Mouse (Mus musculus) embryonic facial prominence, embryonic 13.5 days (tissue): ENCODE results near the gene Rpl6. TPM values are rescaled to one million over a fixed set of nuclear protein-coding genes. Genes with fewer than 3 reads are reported as not detected.

Experiments
- ATAC-seq: fragments of 200-750 bp; cut with Nextera tagmentation; 2 replicates; pipeline ENCODE4 v1.8.0; 2017; ENCODE audit warnings: low read depth; ENCODE audit not compliant: insufficient number of reproducible peaks, insufficient read depth, low FRiP score, low TSS enrichment
- H3K27ac ChIP-seq: fragments of 300-500 bp; sonication (generic); 2 replicates; pipeline ENCODE4 v1.5.1; 2015; ENCODE audit warnings: moderate library complexity, mild to moderate bottlenecking, inconsistent platforms
- H3K27me3 ChIP-seq: fragments of 300-500 bp; sonication (generic); 2 replicates; pipeline ENCODE4 v1.6.1; 2015; ENCODE audit warnings: mild to moderate bottlenecking, inconsistent platforms
- H3K36me3 ChIP-seq: fragments of 300-500 bp; sonication (generic); 2 replicates; pipeline ENCODE4 v1.6.1; 2015; ENCODE audit warnings: mild to moderate bottlenecking, inconsistent platforms
- H3K4me1 ChIP-seq: fragments of 300-500 bp; sonication (generic); 2 replicates; pipeline ENCODE4 v1.6.1; 2015; ENCODE audit warnings: inconsistent platforms
- H3K4me2 ChIP-seq: fragments of 300-500 bp; sonication (generic); 2 replicates; pipeline ENCODE4 v1.6.1; 2015; ENCODE audit warnings: moderate library complexity, mild to moderate bottlenecking, inconsistent platforms
- H3K4me3 ChIP-seq: fragments of 300-500 bp; sonication (generic); 2 replicates; pipeline ENCODE4 v1.5.1; 2015; ENCODE audit warnings: mild to moderate bottlenecking, inconsistent platforms
- H3K9ac ChIP-seq: fragments of 300-500 bp; sonication (generic); 2 replicates; pipeline ENCODE4 v1.6.1; 2015; ENCODE audit warnings: mild to moderate bottlenecking, inconsistent platforms
- H3K9me3 ChIP-seq: fragments of 300-500 bp; sonication (generic); 2 replicates; pipeline ENCODE4 v1.6.1; 2016; ENCODE audit warnings: inconsistent platforms
- WGBS: fragments of 180-500 bp; shearing (Covaris S2); methylation state at CpG from one replicate; pipeline ENCODE4 v1.1.7; 2015; ENCODE audit warnings: mixed read lengths; 5-methylcytosine and 5-hydroxymethylcytosine counted together
- polyA plus RNA-seq: library from polyadenylated mRNA; unstranded; fragments of >200 nt; fragmentation: Nextera tagmentation; extraction: Ambion mirVana; gene quantifications from 2 replicates; pipeline ENCODE4 v1.2.1, GENCODE M21; 2015

Gene Rpl6
- polyA plus RNA-seq: 726 and 753 TPM in 2 replicates

DNA sequence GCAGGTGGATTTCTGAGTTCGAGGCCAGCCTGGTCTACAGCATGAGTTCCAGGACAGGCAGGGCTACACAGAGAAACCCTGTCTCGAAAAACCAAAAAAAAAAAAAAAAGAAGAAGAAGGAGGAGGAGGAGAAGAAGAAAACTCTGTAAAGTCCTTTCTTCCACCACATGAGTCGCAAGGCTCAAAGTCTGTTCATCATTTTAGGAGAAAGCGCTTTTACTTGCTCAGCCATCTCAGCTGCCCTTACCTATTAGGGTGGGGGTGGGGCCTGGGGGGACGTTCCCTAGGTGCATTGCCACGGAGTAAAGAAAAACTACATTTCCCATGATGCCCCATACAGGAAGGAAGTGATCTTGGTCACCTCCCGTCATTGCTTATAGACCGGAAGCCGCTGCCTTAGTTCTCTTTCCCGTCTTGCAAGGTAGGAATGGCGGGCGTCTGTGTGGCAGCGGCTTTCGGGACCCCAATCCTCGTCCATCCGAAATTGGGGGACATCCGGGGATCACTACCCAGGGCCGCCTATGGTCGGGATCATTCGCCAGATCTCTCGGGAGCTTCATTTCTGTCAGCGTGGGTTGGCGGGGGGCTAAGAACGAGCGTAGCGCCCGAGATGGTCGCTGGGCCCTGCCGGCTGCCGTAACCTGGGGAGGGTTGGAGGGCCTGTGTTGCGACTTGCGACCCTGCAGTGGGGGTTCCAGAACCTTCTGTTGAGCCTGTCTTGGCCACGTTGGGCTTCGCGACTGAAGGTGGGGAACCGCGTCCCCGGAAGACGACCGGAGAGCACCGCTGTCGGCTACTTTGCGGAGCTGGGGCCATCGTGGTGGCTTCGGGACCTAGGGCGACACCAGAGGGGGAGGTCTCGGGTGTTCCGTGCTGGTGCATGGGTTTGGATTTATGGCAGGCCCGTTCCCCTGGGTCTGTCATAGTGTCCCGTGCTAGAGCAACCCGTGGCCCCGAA lies at the start of gene Rpl6:
TSS of gene Rpl6 (plus strand) at position 350 of the 958 bp plus-strand sequence.
- Histone ChIP-seq H3K4me3 (peak within 1 kb of the TSS; percentile 98), H3K27ac (peak within 1 kb of the TSS; percentile 83), H3K36me3 (peaks cover 39% of the 10 kb centered on the region), H3K9ac (peak within 1 kb of the TSS; percentile 100), H3K4me2 (peak within 1 kb of the TSS; percentile 69), H3K9me3 (no peaks in the 10 kb centered on the region), H3K27me3 (no peaks in the 10 kb centered on the region), H3K4me1 (peaks cover 25% of the 10 kb centered on the region)
- peak; percentile 87 for ATAC-seq
- WGBS: 1% methylated on average over 52 of the region's 52 CpGs

DNA sequence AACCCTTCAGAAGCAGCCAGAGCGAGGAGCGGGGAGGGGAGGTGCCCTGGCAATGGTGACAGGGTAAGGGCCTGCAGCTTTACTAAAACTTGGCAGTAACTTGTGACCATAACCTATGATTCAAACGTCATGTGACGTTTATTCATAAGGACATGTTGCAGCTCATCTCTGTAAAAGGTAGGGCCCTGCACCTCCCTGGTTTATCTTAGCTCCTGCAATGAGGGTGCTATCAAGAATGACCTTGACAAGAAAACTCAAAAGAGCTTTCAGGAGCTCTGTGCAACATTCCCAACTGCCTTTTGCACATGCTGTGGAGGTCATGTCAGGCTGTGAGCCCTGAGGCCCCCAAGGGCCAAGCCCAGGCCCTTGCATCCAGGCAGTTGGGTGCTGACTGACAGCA lies 48.2 kb upstream of the Rpl6 start:
- H3K9me3 ChIP-seq: no peaks in the 10 kb centered on the region
- no peak overlapping the region for H3K4me2 ChIP-seq
- no peak overlapping the region for H3K27ac ChIP-seq
- no peaks in the 10 kb centered on the region for H3K27me3 ChIP-seq
- H3K36me3 ChIP-seq: peaks cover 92% of the 10 kb centered on the region
- no peaks in the 10 kb centered on the region for H3K4me1 ChIP-seq
- no peak overlapping the region for H3K4me3 ChIP-seq
- no peak overlapping the region for H3K9ac ChIP-seq
- no peak for ATAC-seq
- 93% methylated on average over 4 of the region's 4 CpGs for WGBS

DNA sequence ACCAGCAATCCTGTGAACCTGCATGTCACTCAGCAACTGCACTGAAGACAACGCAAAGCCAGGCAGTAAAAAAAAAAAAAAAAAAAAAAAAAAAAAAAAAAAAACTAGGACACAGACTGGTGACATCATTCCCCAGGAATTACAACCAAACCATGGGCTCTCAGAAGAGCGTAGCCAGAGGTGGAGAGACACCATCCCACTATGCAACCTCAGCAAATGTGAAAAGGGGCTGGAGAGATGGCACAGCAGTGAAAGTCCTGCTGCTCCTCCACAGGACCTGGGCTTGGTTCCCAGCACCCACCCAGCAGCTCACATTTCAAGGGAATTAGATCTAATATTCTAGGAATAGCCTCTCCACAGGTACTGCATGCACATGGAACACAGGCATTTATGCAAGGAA lies 47.3 kb upstream of the Rpl6 start:
- H3K27ac ChIP-seq: no peak overlapping the region
- no peaks in the 10 kb centered on the region for H3K4me1 ChIP-seq
- no peak overlapping the region for H3K9ac ChIP-seq
- 69% methylated on average over 2 of the region's 2 CpGs for WGBS
- H3K4me2 ChIP-seq: no peak overlapping the region
- no peak for ATAC-seq
- H3K9me3 ChIP-seq: no peaks in the 10 kb centered on the region
- H3K36me3 ChIP-seq: peaks cover 92% of the 10 kb centered on the region
- H3K27me3 ChIP-seq: no peaks in the 10 kb centered on the region
- H3K4me3 ChIP-seq: no peak overlapping the region

DNA sequence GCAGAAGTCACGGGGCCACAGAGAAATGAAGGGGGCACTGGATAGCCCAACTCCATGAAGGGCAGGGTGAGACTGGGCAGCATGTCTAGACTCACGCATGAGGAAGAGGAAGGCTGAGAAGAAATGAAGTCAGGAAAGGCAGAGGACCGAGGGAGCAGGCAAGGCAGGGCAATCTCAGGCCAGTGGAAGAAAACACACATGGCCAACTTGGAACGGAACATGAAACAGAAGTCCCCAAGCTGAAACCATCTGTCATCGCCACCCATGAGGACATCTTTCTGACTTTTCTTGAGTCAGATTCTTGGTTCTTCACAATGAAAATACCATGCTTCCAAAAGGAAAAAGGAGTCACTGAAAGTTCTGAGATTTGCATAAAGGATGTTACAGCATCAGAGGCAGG lies 46.8 kb upstream of the Rpl6 start:
- ATAC-seq: no peak
- Histone ChIP-seq H3K4me1 (no peaks in the 10 kb centered on the region), H3K9ac (no peak overlapping the region), H3K36me3 (peaks cover 92% of the 10 kb centered on the region), H3K27ac (no peak overlapping the region), H3K4me3 (no peak overlapping the region), H3K9me3 (no peaks in the 10 kb centered on the region), H3K4me2 (no peak overlapping the region), H3K27me3 (no peaks in the 10 kb centered on the region)
- WGBS: 97% methylated on average over 5 of the region's 5 CpGs

DNA sequence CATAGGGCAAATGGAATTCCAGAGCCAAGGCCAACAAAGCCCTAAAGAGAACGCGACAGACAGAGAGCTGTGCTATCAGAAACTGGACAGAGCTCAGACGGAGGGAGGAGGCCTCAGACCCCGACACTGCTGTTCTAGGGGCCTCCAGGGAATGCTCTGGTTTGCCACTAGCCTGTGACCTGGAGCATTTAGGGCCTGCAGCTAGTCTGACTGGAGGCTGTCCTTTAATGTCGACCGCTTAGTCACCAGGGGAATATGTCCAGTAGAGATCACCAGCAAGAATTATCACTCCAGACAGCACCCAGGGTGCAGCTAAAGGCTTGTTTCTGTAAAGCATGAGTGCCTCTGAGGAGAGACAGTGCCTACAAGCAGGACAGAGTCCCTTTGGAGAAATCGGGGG lies 45.3 kb upstream of the Rpl6 start:
- Histone ChIP-seq H3K9ac (no peak overlapping the region), H3K9me3 (no peaks in the 10 kb centered on the region), H3K27ac (no peak overlapping the region), H3K4me2 (no peak overlapping the region), H3K4me3 (no peak overlapping the region), H3K36me3 (peaks cover 93% of the 10 kb centered on the region), H3K27me3 (no peaks in the 10 kb centered on the region), H3K4me1 (no peaks in the 10 kb centered on the region)
- 89% methylated on average over 7 of the region's 7 CpGs for WGBS
- ATAC-seq: no peak

DNA sequence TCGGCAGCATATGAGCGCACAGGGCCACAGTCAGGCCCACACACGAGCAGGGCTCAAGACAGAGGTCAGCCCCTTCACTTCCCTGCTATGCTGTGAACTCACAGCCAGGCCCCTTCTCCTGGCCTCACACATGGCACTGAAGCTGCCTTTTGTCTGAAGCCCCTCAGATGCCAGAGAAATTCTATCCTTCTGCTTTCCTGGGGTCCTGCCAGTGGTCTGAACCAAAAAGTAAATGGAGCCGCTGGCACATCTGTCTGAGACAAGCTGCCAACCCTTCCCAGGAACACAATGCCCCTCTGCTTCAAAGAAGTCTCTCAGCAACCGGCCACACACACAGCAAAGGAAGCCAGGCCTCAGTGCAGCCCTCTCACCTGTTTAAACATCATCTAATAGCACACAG lies 42.0 kb upstream of the Rpl6 start:
- Histone ChIP-seq H3K27me3 (no peaks in the 10 kb centered on the region), H3K36me3 (peaks cover 97% of the 10 kb centered on the region), H3K9ac (no peak overlapping the region), H3K27ac (no peak overlapping the region), H3K4me3 (no peak overlapping the region), H3K9me3 (no peaks in the 10 kb centered on the region), H3K4me1 (no peaks in the 10 kb centered on the region), H3K4me2 (no peak overlapping the region)
- WGBS: 86% methylated on average over 5 of the region's 5 CpGs
- ATAC-seq: no peak

DNA sequence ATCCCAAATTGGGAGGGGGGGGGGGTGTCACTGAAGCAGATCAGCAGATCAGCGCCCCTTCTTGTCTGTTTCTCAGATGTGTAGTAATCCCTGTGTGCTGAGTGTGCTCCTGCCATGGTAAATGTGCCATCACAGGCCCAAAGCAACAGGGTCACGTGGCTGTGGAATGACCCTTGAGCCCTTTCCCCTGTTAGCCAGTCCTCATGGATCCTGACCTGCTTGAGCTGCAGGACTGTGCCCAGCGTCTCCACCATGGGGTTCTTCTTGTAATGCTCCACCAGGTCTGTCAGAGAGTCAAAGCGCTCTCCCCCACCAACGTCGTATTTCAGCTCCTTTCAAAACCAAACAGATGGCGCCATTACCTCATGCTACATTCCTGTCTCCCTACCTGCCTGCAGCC lies 41.4 kb upstream of the Rpl6 start:
- no peaks in the 10 kb centered on the region for H3K9me3 ChIP-seq
- ATAC-seq: no peak
- H3K27me3 ChIP-seq: no peaks in the 10 kb centered on the region
- H3K36me3 ChIP-seq: peaks cover 95% of the 10 kb centered on the region
- no peak overlapping the region for H3K27ac ChIP-seq
- 94% methylated on average over 7 of the region's 7 CpGs for WGBS
- no peaks in the 10 kb centered on the region for H3K4me1 ChIP-seq
- H3K4me3 ChIP-seq: no peak overlapping the region
- no peak overlapping the region for H3K4me2 ChIP-seq
- H3K9ac ChIP-seq: no peak overlapping the region

DNA sequence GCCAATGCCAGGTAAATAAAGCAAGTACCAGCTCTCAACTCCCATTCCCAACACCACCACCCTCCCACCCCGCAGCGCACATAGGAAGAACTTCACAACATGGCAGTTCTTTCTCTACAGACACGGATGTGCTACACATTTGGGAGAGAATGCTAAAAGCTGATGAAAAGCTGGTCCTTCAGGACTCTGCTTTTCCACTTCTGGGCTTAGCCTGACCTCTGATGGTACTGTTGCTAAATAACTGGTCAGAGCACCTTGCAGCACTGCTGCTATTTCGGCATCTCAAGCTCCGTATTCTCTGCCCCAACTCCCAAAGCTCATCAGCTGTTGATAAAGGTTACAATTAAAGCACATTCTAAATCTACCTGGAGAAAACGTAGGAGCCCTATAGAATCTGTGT lies 37.4 kb upstream of the Rpl6 start:
- 97% methylated on average over 6 of the region's 6 CpGs for WGBS
- no peaks in the 10 kb centered on the region for H3K27me3 ChIP-seq
- no peak overlapping the region for H3K4me2 ChIP-seq
- H3K4me1 ChIP-seq: no peaks in the 10 kb centered on the region
- H3K9me3 ChIP-seq: no peaks in the 10 kb centered on the region
- H3K27ac ChIP-seq: no peak overlapping the region
- ATAC-seq: no peak
- H3K9ac ChIP-seq: no peak overlapping the region
- H3K4me3 ChIP-seq: no peak overlapping the region
- peaks cover 81% of the 10 kb centered on the region for H3K36me3 ChIP-seq

DNA sequence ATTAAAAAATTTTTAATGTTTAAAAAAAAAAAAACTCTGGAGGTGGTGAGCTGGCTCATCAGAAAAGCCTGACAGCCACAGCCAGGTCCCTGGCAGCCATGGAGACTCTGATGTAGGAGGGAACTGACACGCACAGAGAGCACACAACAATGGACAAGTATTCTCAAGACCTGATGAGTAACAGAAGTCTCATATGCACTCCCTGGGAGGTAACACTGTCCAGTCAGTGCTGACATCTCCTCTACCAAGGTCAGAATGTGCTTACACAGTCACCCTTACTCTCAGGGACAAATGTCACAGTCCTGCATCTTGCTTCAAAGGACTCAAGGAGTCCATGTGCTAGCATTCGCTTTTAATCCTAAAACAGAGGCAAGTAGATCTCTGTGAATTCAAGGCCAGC lies 34.7 kb upstream of the Rpl6 start:
- Histone ChIP-seq H3K27ac (no peak overlapping the region), H3K9ac (no peak overlapping the region), H3K4me3 (no peak overlapping the region), H3K36me3 (peaks cover 63% of the 10 kb centered on the region), H3K27me3 (no peaks in the 10 kb centered on the region), H3K4me1 (no peaks in the 10 kb centered on the region), H3K4me2 (no peak overlapping the region), H3K9me3 (no peaks in the 10 kb centered on the region)
- ATAC-seq: no peak
- WGBS: 88% methylated on average over 2 of the region's 2 CpGs

DNA sequence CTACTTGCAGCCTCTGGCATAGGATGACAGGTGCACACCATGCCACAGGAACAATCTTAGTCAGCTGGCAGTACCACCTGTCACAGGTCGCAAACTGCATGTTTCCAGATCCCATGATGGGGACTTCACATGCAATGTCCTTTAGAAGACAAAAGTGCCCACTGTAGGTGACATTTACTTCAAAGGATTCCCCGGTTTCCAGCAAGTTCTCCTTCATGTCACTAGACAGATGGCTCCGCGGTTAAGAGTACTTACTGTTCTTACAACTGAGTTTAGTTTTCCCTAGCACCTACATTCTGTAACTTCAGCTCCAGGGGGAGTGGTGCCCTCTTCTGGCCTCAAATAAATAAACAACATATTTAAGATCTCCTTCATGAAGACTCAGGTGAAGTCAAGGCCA lies 31.4 kb upstream of the Rpl6 start:
- Histone ChIP-seq H3K36me3 (peaks cover 40% of the 10 kb centered on the region), H3K4me2 (no peak overlapping the region), H3K4me1 (no peaks in the 10 kb centered on the region), H3K9ac (no peak overlapping the region), H3K9me3 (no peaks in the 10 kb centered on the region), H3K27me3 (no peaks in the 10 kb centered on the region), H3K27ac (no peak overlapping the region), H3K4me3 (no peak overlapping the region)
- ATAC-seq: no peak
- WGBS: 92% methylated on average over 4 of the region's 4 CpGs

DNA sequence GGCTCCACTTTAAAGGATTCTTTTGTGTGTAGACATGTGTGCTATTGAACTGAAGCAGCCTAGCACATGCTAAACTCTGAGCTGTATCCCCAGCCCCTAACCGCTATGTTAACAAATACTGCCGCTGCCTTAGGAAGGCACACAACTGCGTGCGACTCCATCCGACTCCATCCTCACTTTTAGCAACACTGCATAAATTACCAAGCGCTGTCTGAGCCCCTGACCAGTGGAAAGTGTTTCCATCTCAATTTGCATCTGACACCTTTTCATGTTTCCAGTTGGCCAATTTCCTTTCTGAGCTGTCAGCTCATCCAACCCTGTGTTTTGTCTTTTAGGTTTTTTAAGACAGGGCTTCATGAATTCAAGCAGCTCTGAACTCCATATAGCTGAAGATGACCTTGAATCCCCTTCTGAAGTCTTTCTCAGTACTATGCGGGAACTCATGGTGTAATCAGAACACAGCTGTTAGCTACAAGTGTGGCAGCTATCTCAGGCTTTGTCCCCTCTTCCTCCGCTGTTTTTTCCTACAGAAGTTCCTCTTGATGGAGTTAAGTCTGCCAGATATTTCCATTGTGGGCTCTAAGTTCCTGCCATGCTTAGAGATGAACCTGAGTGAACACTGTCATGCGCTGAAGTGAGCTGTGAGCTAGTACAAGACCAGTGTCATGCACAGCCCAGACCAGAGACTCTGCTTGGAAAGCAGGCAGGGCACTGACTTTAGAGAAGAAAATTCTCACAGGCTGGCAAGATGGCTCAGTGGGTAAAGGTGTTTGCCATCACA lies 25.0 kb upstream of the Rpl6 start:
- Histone ChIP-seq H3K4me1 (no peaks in the 10 kb centered on the region), H3K9me3 (no peaks in the 10 kb centered on the region), H3K27ac (no peak overlapping the region), H3K9ac (no peak overlapping the region), H3K36me3 (peaks cover 7% of the 10 kb centered on the region), H3K4me2 (no peak overlapping the region), H3K4me3 (no peak overlapping the region), H3K27me3 (no peaks in the 10 kb centered on the region)
- WGBS: 88% methylated on average over 9 of the region's 9 CpGs
- no peak for ATAC-seq

DNA sequence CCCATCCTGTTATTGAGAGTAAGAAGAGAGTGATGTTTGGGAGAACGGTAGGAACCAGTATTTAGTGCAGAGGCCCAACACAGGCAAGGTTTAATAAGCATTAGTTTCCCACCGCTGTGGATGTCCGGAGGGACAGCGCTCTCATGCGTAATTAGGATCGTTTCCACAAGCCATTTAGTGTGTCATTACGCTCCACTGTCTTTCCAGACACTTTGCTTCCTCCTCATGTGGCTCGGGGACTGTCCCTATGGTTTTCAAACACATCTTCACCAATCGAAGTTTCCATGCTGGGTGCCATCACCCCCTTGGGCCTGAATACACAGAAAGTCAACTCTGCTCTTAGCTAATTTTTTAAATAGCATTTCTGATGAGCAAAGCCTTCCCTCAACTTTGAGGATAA lies 21.0 kb upstream of the Rpl6 start:
- ATAC-seq: no peak
- H3K4me1 ChIP-seq: peaks cover 28% of the 10 kb centered on the region
- H3K36me3 ChIP-seq: no peaks in the 10 kb centered on the region
- H3K9me3 ChIP-seq: no peaks in the 10 kb centered on the region
- no peak overlapping the region for H3K9ac ChIP-seq
- no peak overlapping the region for H3K27ac ChIP-seq
- H3K4me3 ChIP-seq: no peak overlapping the region
- WGBS: 81% methylated on average over 9 of the region's 9 CpGs
- no peak overlapping the region for H3K4me2 ChIP-seq
- H3K27me3 ChIP-seq: no peaks in the 10 kb centered on the region
